Mouse (Mus musculus) C2C12 (cell line): ENCODE results near the gene Ttc38.

Source experiments
- CTCF ChIP-seq: IDR thresholded peaks from one replicate; pipeline ENCODE4 v1.5.1; 2011; ENCODE audit not compliant: control insufficient read depth, insufficient read depth, insufficient read length
- FOSL1 ChIP-seq: IDR thresholded peaks from one replicate; pipeline ENCODE4 v1.8.0; 2011; ENCODE audit warnings: mild to moderate bottlenecking, low read length; ENCODE audit not compliant: poor library complexity, insufficient read depth, severe bottlenecking
- MYOD1 ChIP-seq: IDR thresholded peaks from one replicate; pipeline ENCODE4 v1.6.1; 2011; ENCODE audit warnings: low read depth; ENCODE audit not compliant: control insufficient read depth, insufficient read length
- USF1 ChIP-seq: IDR thresholded peaks from one replicate; pipeline ENCODE4 v1.6.1; 2011; ENCODE audit warnings: low read depth, mild to moderate bottlenecking, control low read depth, moderate library complexity

DNA sequence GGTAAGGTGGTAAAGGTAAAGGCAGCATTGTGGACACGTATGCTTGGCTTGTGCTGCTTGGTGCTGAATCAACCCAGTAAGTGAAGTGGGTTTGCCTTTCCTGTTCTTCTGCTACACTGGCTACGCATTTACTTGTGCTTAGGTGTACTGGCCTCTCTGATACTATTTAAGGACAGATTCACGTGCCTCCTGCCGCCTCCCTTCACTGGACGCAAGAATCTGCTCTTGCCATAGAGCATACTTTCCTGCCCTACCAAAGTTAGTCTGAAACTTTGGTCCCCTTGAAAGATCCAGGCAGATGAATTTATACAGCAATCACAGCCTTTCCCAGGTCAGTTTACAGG lies 21.7 kb upstream of the Ttc38 start:
- TF ChIP-seq CTCF (no peak), USF1 (no peak), FOSL1 (no peak), MYOD1 (no peak)
